Mouse (Mus musculus) monocyte, adult 2 months (primary cell): ENCODE results near the gene Tmco3.

Experiments used
- DNase-seq, 2 experiments: peaks; one replicate each; pipeline ENCODE4 v3.0.0; 2022; ENCODE audit warnings: low spot score in 2 of 2, low read depth in 1 of 2

The Tmco3 gene

GRCm38 (mm10) chr8:13287692-13288623 lies at the start of gene Tmco3, which contains the start of gene Dcun1d2:
Gene Tmco3 (plus strand): TSS chr8:13288190.
Gene Dcun1d2 (minus strand): TSS chr8:13288131.
- peak; percentile 76 to 89 for DNase-seq

DNA sequence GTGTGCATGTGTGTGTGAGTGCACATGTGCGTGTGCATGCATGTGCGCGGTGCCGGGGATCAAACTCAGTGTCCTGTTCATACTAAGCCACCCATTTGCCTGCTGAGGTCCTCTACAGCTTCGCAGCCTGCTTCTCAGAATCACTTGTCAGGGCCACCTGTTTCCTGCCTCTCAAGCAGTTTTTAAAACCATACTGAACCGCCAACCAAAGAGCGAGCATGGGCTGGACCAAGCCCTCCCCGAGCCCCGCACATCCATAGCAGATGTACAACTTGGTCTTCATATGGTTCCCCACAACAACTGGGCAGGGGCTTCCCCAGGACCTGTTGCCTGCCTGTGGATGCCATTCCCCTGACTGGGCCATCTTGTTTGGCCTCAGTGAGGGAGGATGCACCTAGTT lies 47.9 kb upstream of the Tmco3 start:
- no peak for DNase-seq

GRCm38 (mm10) chr8:13240691-13241090 lies 47.3 kb upstream of the Tmco3 start:
- DNase-seq: no peak

DNA sequence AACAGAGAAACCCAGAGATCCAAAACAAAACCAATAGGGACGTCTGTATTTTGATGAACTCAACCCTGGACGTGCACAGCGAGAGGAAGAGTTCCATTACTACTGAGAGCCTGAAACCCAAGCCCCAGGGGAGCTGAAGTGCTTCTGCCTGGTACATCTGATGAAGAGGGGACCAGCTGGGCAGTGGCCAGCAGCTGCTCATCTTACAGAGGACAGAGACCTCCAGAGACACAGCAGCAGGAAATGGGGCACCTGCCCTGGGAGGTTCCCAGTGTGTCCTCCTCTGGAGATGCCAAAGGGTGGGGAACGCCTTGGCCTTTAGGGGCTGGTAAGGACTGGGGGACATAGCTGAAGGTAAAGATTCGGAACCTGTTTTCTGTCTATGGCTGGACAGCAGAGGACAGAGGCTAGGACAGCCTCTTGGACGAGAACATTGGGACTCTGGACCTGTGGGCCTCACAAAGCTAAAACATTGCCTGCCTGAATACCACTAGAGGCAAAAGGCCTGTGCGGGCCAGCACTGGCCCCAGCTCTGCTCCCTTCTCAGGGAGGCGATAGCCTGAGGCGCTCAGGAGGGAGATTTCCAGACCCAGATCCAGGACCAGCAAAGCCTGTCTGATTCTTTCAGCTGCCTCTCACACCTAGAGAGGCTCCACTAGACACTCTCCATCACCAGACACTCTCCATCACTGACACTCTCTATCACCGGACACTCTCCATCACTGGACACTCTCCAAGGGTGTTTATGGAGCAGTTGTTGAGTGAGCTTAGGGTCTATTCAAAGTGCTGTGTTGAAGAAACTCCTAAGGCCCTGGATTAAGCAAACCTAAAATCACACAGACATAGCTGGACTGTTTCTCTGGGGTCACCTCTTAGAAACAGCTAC lies 44.8 kb upstream of the Tmco3 start:
- no peak for DNase-seq

GRCm38 (mm10) chr8:13244343-13244880 lies 43.6 kb upstream of the Tmco3 start:
- no peak for DNase-seq

DNA sequence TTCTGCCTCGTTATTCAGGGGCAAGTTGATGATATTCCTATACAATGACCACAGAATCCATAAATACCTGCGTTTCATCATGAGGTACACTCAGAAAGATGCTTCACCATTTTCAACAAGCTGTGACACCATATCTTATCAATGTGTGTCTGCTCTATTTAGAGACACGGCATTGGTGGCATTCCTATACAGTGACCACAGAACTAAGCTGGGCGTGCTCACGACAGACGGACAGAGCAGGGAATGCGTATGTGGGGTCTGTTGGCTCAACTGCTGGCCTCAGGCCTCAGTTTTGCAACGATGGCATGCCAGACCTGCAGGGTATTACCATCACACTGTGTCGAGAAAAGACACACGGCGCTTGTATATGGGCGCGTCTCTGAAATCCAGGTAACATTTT lies 35.2 kb upstream of the Tmco3 start:
- no peak for DNase-seq

GRCm38 (mm10) chr8:13253413-13253812 lies 34.6 kb upstream of the Tmco3 start:
- DNase-seq: no peak

DNA sequence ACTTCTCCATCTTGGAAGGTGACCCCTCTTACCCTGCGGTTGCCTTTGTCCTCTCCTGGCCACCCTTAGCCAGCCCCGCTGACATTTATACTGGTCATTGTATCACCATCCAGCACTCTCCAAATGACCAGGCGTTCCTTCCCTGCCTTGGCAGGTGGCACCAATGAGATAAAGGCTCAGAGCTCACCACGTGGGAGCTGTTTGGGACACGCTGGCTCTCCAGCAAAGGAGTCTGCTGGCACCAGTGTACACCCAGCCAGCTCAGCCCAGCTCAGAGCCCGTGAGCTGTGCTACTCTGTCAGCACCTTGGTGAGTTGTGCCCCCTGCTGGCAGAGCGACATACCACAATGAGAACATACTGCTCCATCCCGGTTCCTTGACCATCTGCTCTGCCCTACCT lies 34.0 kb upstream of the Tmco3 start, which contains the start of gene Adprhl1:
Adprhl1 (minus strand) TSS at position 144 of the 400 bp plus-strand sequence.
- peak in 1 of 2 experiments; percentile 37 for DNase-seq

- DNase-seq: no peak
These were observed 24.6 kb upstream of the Tmco3 start for GRCm38 (mm10) chr8:13263376-13263775.

DNA sequence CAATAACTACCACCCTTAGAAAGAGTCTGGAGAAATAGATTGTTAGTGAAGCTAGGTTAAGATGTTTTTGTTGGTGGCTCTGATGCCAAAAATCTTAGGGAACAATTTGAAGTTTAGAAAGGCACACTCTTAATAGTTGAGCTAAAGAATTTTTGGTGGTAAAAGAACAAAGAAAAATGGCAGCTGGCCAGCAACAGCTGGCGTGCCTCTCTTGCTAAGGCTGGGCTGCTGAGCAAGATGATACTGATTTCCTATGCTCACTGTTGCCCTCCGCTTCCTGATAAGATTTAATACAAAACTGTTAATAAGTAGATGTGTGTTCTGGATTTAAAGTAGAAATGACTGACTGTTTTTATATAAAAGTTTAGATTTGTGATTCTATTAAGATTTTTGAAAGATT lies 20.4 kb upstream of the Tmco3 start:
- DNase-seq: no peak

- no peak for DNase-seq
These were observed 15.2 kb upstream of the Tmco3 start for GRCm38 (mm10) chr8:13272834-13273233.

- DNase-seq: no peak
These were observed 11.0 kb upstream of the Tmco3 start for GRCm38 (mm10) chr8:13276941-13277447.

- DNase-seq: no peak
These were observed 4.8 kb upstream of the Tmco3 start for GRCm38 (mm10) chr8:13283200-13283599.

- peak; percentile 79 to 85 for DNase-seq
These were observed 692 bp upstream of the Tmco3 start for GRCm38 (mm10) chr8:13287304-13287691.

- DNase-seq: no peak
These were observed 656 bp downstream of the Tmco3 start for GRCm38 (mm10) chr8:13288646-13289045.

DNA sequence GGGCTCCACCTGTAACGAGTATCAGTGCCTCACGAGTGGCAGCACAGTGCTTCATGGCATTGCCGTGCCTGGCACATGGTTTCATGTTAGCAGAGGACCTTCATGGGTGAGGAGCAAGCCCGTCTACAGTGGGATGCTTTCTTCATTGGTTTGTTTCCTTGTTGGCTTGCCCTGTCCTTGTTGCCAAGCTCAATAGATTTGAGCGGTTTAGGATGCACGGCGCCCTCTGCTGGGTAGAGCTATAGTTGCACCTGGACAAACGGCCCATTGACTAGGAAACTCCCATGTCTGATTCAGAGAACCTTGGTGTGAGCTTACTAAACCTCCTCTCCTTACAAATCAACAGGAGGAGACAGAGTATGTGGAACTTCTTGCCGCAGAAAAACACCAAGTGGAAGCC lies 4.4 kb downstream of the Tmco3 start:
- DNase-seq: peak; percentile 55 to 69

GRCm38 (mm10) chr8:13293677-13294470 lies 5.9 kb downstream of the Tmco3 start:
- no peak for DNase-seq

GRCm38 (mm10) chr8:13299571-13299970 lies 11.6 kb downstream of the Tmco3 start:
- DNase-seq: no peak

GRCm38 (mm10) chr8:13301036-13301435 lies 13.0 kb downstream of the Tmco3 start:
- DNase-seq: no peak

- no peak for DNase-seq
These were observed 17.5 kb downstream of the Tmco3 start for GRCm38 (mm10) chr8:13305459-13305858.
